9 mouse cellular contexts compared by ENCODE assay signal in genomic region chr6:88242604-88243003, GRCm38 (mm10). TPM values are rescaled to one million over a fixed set of nuclear protein-coding genes. Genes with fewer than 3 reads are reported as not detected.
A peak's percentile ranks its signal among the peaks of the same experiment; 100 is the strongest.
DNase-seq lines count a peak whose midpoint lies in the region; ATAC-seq lines count a peak whose summit lies in the region.
"Had no signal": no experiment of that assay in that cellular context is flagged by ENCODE, and none has a peak within 500 bp of the region (broad histone marks: within the 10 kb centered on the region; RNA-seq: fewer than 3 reads in every experiment).

No protein-coding gene starts in this region.

- no peak for ATAC-seq in CD4-positive, CD25-positive, alpha-beta regulatory T cell, adult 4 months
- peak; percentile 90 to 93 for ATAC-seq in hematopoietic stem cell, adult 5-6 weeks (replicated peaks in 1 of 2; ENCODE audit: insufficient read depth in 1 of 2, low FRiP score in 2 of 2, low TSS enrichment in 1 of 2, low read depth in 1 of 2, poor library complexity in 2 of 2, severe bottlenecking in 2 of 2)
- peak; percentile 97 for ATAC-seq in megakaryocyte progenitor cell, adult 5-6 weeks (replicated peaks; ENCODE audit: poor library complexity)

- DNase-seq in CD4-positive, CD25-positive, alpha-beta regulatory T cell, adult 2 months (ENCODE audit: low read depth, low spot score): peak; percentile 19
- DNase-seq in cerebellum, adult 9-11 months: peak; percentile 28
- DNase-seq in forelimb bud, embryonic 11.5 days (ENCODE audit: low read depth, low spot score): peak; percentile 60
- peak; percentile 14 to 30 for DNase-seq in layer of hippocampus, postnatal 36 days
- peak; percentile 43 to 73 for DNase-seq in spleen, postnatal 4 days (ENCODE audit: low spot score in 2 of 2)

RNA-seq across cellular contexts. Expression of gene Dnajb8, which starts 20.5 kb away (rescaled TPM):
- polyA plus RNA-seq in CD4-positive, CD25-positive, alpha-beta regulatory T cell, adult 4 months (2017; shearing (Covaris generic)): not detected
- total RNA-seq in hematopoietic stem cell, adult 5-6 weeks (2017): not detected in 2 replicates
- not detected for total RNA-seq in layer of hippocampus, postnatal 36 days (2021)
- not detected in 2 replicates for total RNA-seq in megakaryocyte progenitor cell, adult 5-6 weeks (2015)
- total RNA-seq in megakaryocyte progenitor cell, adult 5-6 weeks (2017): not detected in 2 replicates
- total RNA-seq: left cerebral cortex, postnatal 10 days had no signal

RNA-seq across cellular contexts. Expression of gene Gata2, which starts 48.9 kb away (rescaled TPM):
- polyA plus RNA-seq in CD4-positive, CD25-positive, alpha-beta regulatory T cell, adult 4 months (2017; shearing (Covaris generic)): under 1 TPM in 1 of 2 experiments, not detected in 1; 0.09 TPM
- total RNA-seq in hematopoietic stem cell, adult 5-6 weeks (2017): 28.7 and 28.9 TPM in 2 replicates
- 1 to 10 TPM; 3.7 to 7.8 TPM for total RNA-seq in layer of hippocampus, postnatal 36 days (2021)
- 11.2 and 19.8 TPM in 2 replicates for total RNA-seq in megakaryocyte progenitor cell, adult 5-6 weeks (2015)
- total RNA-seq in megakaryocyte progenitor cell, adult 5-6 weeks (2017): 6.0 and 10.1 TPM in 2 replicates
